Mouse (Mus musculus) lung, embryonic 16.5 days (tissue): ENCODE measurements at regions not wholly inside any gene's neighbourhood (a gene's known extent, or its start where the extent isn't known, plus 50 kb on each side); places are given as distances from the start of the nearest gene placed in this dataset.
A peak's percentile ranks its signal among the peaks of the same experiment; 100 is the strongest.

Experiments
- ATAC-seq: fragments of 200-750 bp; cut with Nextera tagmentation; 2 replicates; pipeline ENCODE4 v1.8.0; 2017; ENCODE audit warnings: low read depth, mild to moderate bottlenecking, moderate library complexity
- H3K27ac ChIP-seq: fragments of 300-500 bp; sonication (generic); 2 replicates; pipeline ENCODE4 v1.5.1; 2014; ENCODE audit warnings: mild to moderate bottlenecking, control low read depth, low read length
- H3K27me3 ChIP-seq: fragments of 300-500 bp; sonication (generic); 2 replicates; pipeline ENCODE4 v1.6.1; 2014; ENCODE audit warnings: low read depth, low read length, mixed read lengths; ENCODE audit not compliant: control insufficient read depth, insufficient read depth
- H3K36me3 ChIP-seq: fragments of 300-500 bp; sonication (generic); 2 replicates; pipeline ENCODE4 v1.6.1; 2014; ENCODE audit warnings: low read length; ENCODE audit not compliant: control insufficient read depth, insufficient read depth
- H3K4me1 ChIP-seq: fragments of 300-500 bp; sonication (generic); replicated peaks from 2 replicates; pipeline ENCODE4 v1.6.1; 2014; ENCODE audit warnings: low read length, mixed read lengths; ENCODE audit not compliant: control insufficient read depth, insufficient read depth
- H3K4me2 ChIP-seq: fragments of 300-500 bp; sonication (generic); 2 replicates; pipeline ENCODE4 v1.6.1; 2014; ENCODE audit warnings: low read depth, low read length, control low read depth
- H3K4me3 ChIP-seq: fragments of 300-500 bp; sonication (generic); 2 replicates; pipeline ENCODE4 v1.5.1; 2014; ENCODE audit warnings: mild to moderate bottlenecking, low read length, control low read depth
- H3K9ac ChIP-seq: fragments of 300-500 bp; sonication (generic); 2 replicates; pipeline ENCODE4 v1.6.1; 2014; ENCODE audit warnings: low read length, control low read depth
- H3K9me3 ChIP-seq: fragments of 300-500 bp; sonication (generic); 2 replicates; pipeline ENCODE4 v1.6.1; 2016; ENCODE audit warnings: low read length; ENCODE audit not compliant: control insufficient read depth
- WGBS: fragments of 180-500 bp; shearing (Covaris S2); extraction: QIAGEN DNeasy Blood & Tissue Kit; methylation state at CpG from one replicate; pipeline ENCODE4 v1.1.7; 2014; 5-methylcytosine and 5-hydroxymethylcytosine counted together

GRCm38 (mm10) chr19:15827990-15828705 lies 119.0 kb downstream of the Psat1 start:
- Histone ChIP-seq H3K9ac (no peak overlapping the region), H3K4me2 (no peak overlapping the region), H3K4me1 (peaks cover 9% of the 10 kb centered on the region; the same call in 1 of the 2 replicates), H3K27me3 (no peaks in the 10 kb centered on the region), H3K36me3 (no peaks in the 10 kb centered on the region), H3K9me3 (no peaks in the 10 kb centered on the region), H3K4me3 (no peak overlapping the region), H3K27ac (no peak overlapping the region)
- no peak for ATAC-seq
- 77% methylated on average over 10 of the region's 10 CpGs for WGBS

GRCm38 (mm10) chr19:15827120-15827989 lies 119.8 kb downstream of the Psat1 start:
- no peaks in the 10 kb centered on the region for H3K36me3 ChIP-seq
- H3K27ac ChIP-seq, result no peak overlapping the region
- no peak overlapping the region for H3K4me3 ChIP-seq
- no peak overlapping the region for H3K4me2 ChIP-seq
- H3K27me3 ChIP-seq, result no peaks in the 10 kb centered on the region
- H3K4me1 ChIP-seq, result peaks cover 9% of the 10 kb centered on the region; the same call in 1 of the 2 replicates
- no peak overlapping the region for H3K9ac ChIP-seq
- no peak for ATAC-seq
- H3K9me3 ChIP-seq, result no peaks in the 10 kb centered on the region
- 85% methylated on average over 9 of the region's 9 CpGs for WGBS

GRCm38 (mm10) chr19:15823688-15824371 lies 123.3 kb downstream of the Psat1 start:
- peak; percentile 64; the same call in 1 of the 2 replicates for ATAC-seq
- no peaks in the 10 kb centered on the region for H3K27me3 ChIP-seq
- no peak overlapping the region for H3K27ac ChIP-seq
- no peaks in the 10 kb centered on the region for H3K36me3 ChIP-seq
- no peak overlapping the region for H3K4me3 ChIP-seq
- H3K9ac ChIP-seq, result no peak overlapping the region
- H3K9me3 ChIP-seq, result no peaks in the 10 kb centered on the region
- H3K4me1 ChIP-seq, result peaks cover 5% of the 10 kb centered on the region; the same call in 1 of the 2 replicates
- H3K4me2 ChIP-seq, result no peak overlapping the region
- 48% methylated on average over 6 of the region's 6 CpGs for WGBS

GRCm38 (mm10) chr19:15820020-15820419 lies 127.1 kb downstream of the Psat1 start:
- no peak overlapping the region for H3K27ac ChIP-seq
- 28% methylated on average over 7 of the region's 7 CpGs for WGBS
- no peaks in the 10 kb centered on the region for H3K27me3 ChIP-seq
- no peak for ATAC-seq
- no peak overlapping the region for H3K4me3 ChIP-seq
- no peak overlapping the region for H3K9ac ChIP-seq
- H3K4me1 ChIP-seq, result 0 out of 2 replicates have a peak, but pooled peaks cover 2% of the 10 kb centered on the region
- no peak overlapping the region for H3K4me2 ChIP-seq
- no peaks in the 10 kb centered on the region for H3K9me3 ChIP-seq
- no peaks in the 10 kb centered on the region for H3K36me3 ChIP-seq

- Histone ChIP-seq H3K4me3 (no peak overlapping the region), H3K9ac (no peak overlapping the region), H3K4me1 (no peaks in the 10 kb centered on the region), H3K27ac (no peak overlapping the region), H3K9me3 (no peaks in the 10 kb centered on the region), H3K4me2 (no peak overlapping the region), H3K27me3 (no peaks in the 10 kb centered on the region), H3K36me3 (no peaks in the 10 kb centered on the region)
- no peak for ATAC-seq
- 63% methylated on average over 6 of the region's 6 CpGs for WGBS
Measured at GRCm38 (mm10) chr19:15815166-15815565, 132.0 kb downstream of the Psat1 start.

GRCm38 (mm10) chr19:15809008-15809407 lies 138.1 kb downstream of the Psat1 start:
- Histone ChIP-seq H3K36me3 (no peaks in the 10 kb centered on the region), H3K27ac (no peak overlapping the region), H3K4me2 (no peak overlapping the region), H3K4me3 (no peak overlapping the region), H3K27me3 (peaks cover 3% of the 10 kb centered on the region; the same call in 1 of the 2 replicates), H3K9me3 (no peaks in the 10 kb centered on the region), H3K9ac (no peak overlapping the region), H3K4me1 (no peaks in the 10 kb centered on the region)
- ATAC-seq, result no peak
- 77% methylated on average over 5 of the region's 5 CpGs for WGBS

GRCm38 (mm10) chr19:15807681-15808080 lies 139.5 kb downstream of the Psat1 start:
- ATAC-seq, result no peak
- H3K27ac ChIP-seq, result no peak overlapping the region
- no peak overlapping the region for H3K9ac ChIP-seq
- H3K27me3 ChIP-seq, result peaks cover 3% of the 10 kb centered on the region; the same call in 1 of the 2 replicates
- H3K4me2 ChIP-seq, result no peak overlapping the region
- WGBS, result 72% methylated on average over 2 of the region's 2 CpGs
- H3K4me3 ChIP-seq, result no peak overlapping the region
- H3K36me3 ChIP-seq, result no peaks in the 10 kb centered on the region
- no peaks in the 10 kb centered on the region for H3K9me3 ChIP-seq
- no peaks in the 10 kb centered on the region for H3K4me1 ChIP-seq

- Histone ChIP-seq H3K9ac (no peak overlapping the region), H3K9me3 (no peaks in the 10 kb centered on the region), H3K27me3 (peaks cover 3% of the 10 kb centered on the region; the same call in 1 of the 2 replicates), H3K4me2 (no peak overlapping the region), H3K36me3 (no peaks in the 10 kb centered on the region), H3K4me1 (peaks cover 7% of the 10 kb centered on the region), H3K27ac (no peak overlapping the region), H3K4me3 (no peak overlapping the region)
- no peak for ATAC-seq
- WGBS, result 70% methylated on average over 8 of the region's 8 CpGs
Measured at GRCm38 (mm10) chr19:15803131-15803889, 143.8 kb downstream of the Psat1 start.
